Mouse (Mus musculus): Measurements from ENCODE around the gene Pygo2. TPM values are rescaled to one million over a fixed set of nuclear protein-coding genes. Genes with fewer than 3 reads are reported as not detected.

The Pygo2 gene
- total RNA-seq, 2 experiments from 2014 or later, result 10.8 to 13.6 TPM

Other genes starting within 250 kb of the Pygo2 start
- 10 to 100 TPM; 10.7 to 12.6 TPM for gene Fam189b, start 247.1 kb upstream of the Pygo2 start, total RNA-seq (2021)
- 10 to 100 TPM; 19.5 to 20.7 TPM for gene Gba, start 227.3 kb upstream of the Pygo2 start, total RNA-seq (2021)
- gene Thbs3, start 215.0 kb upstream of the Pygo2 start, total RNA-seq (2021), result 10 to 100 TPM; 27.8 to 37.9 TPM
- gene Mtx1, start 203.1 kb upstream of the Pygo2 start, total RNA-seq (2021), result 10 to 100 TPM; 42.4 to 52.2 TPM
- under 1 TPM; 0.21 to 0.22 TPM for gene Muc1, start 201.2 kb upstream of the Pygo2 start, total RNA-seq (2021)
- gene Krtcap2, start 184.2 kb upstream of the Pygo2 start, total RNA-seq (2021), result 10 to 100 TPM; 74.0 to 85.6 TPM
- gene Trim46, start 183.9 kb upstream of the Pygo2 start, total RNA-seq (2021), result under 1 TPM; 0.16 to 0.39 TPM
- 10 to 100 TPM; 32.5 to 37.3 TPM for gene Dpm3, start 170.9 kb upstream of the Pygo2 start, total RNA-seq (2021)
- 10 to 100 TPM; 14.2 to 14.6 TPM for gene Slc50a1, start 159.6 kb upstream of the Pygo2 start, total RNA-seq (2021)
- gene Efna1, start 149.1 kb upstream of the Pygo2 start, total RNA-seq (2021), result 10 to 100 TPM; 20.7 to 22.1 TPM
- not detected for gene Efna3, start 107.2 kb upstream of the Pygo2 start, total RNA-seq (2021)
- under 1 TPM; 0.42 to 0.80 TPM for gene Efna4, start 92.2 kb upstream of the Pygo2 start, total RNA-seq (2021)
- 10 to 100 TPM; 35.0 to 40.1 TPM for gene Adam15, start 80.2 kb upstream of the Pygo2 start, total RNA-seq (2021)
- gene Dcst2, start 68.2 kb upstream of the Pygo2 start, total RNA-seq (2021), result not detected
- gene Dcst1, start 65.0 kb upstream of the Pygo2 start, total RNA-seq (2021), result not detected
- 10 to 100 TPM; 18.4 to 24.0 TPM for gene Zbtb7b, start 35.4 kb upstream of the Pygo2 start, total RNA-seq (2021)
- gene Lenep, start 27.4 kb upstream of the Pygo2 start, total RNA-seq (2021), result not detected
- 10 to 100 TPM; 30.9 to 33.4 TPM for gene Flad1, start 18.3 kb upstream of the Pygo2 start, total RNA-seq (2021)
- 10 to 100 TPM in 1 of 2 experiments, 1 to 10 TPM in 1; 9.6 to 14.4 TPM for gene Cks1b, start 11.8 kb upstream of the Pygo2 start, total RNA-seq (2021)
- 10 to 100 TPM; 35.9 to 38.8 TPM for gene Shc1, start 11.8 kb upstream of the Pygo2 start, total RNA-seq (2021)
- gene Pbxip1, start 6.5 kb downstream of the Pygo2 start, total RNA-seq (2021), result 100 to 1,000 TPM; 163 to 164 TPM
- 1 to 10 TPM; 4.6 to 6.3 TPM for gene Pmvk, start 24.3 kb downstream of the Pygo2 start, total RNA-seq (2021)
- gene Kcnn3, start 90.0 kb downstream of the Pygo2 start, total RNA-seq (2021), result 1 to 10 TPM; 3.3 to 6.0 TPM

Data from gastrocnemius, postnatal 14 days (tissue).